Mouse (Mus musculus) lung, embryonic 16.5 days (tissue): ENCODE data around the gene Usf1. TPM values are rescaled to one million over a fixed set of nuclear protein-coding genes. Genes with fewer than 3 reads are reported as not detected.

Experiments used
- ATAC-seq: fragments of 200-750 bp; cut with Nextera tagmentation; 2 replicates; pipeline ENCODE4 v1.8.0; 2017; ENCODE audit warnings: low read depth, mild to moderate bottlenecking, moderate library complexity
- H3K27ac ChIP-seq: fragments of 300-500 bp; sonication (generic); 2 replicates; pipeline ENCODE4 v1.5.1; 2014; ENCODE audit warnings: mild to moderate bottlenecking, control low read depth, low read length
- H3K27me3 ChIP-seq: fragments of 300-500 bp; sonication (generic); 2 replicates; pipeline ENCODE4 v1.6.1; 2014; ENCODE audit warnings: low read depth, low read length, mixed read lengths; ENCODE audit not compliant: control insufficient read depth, insufficient read depth
- H3K36me3 ChIP-seq: fragments of 300-500 bp; sonication (generic); 2 replicates; pipeline ENCODE4 v1.6.1; 2014; ENCODE audit warnings: low read length; ENCODE audit not compliant: control insufficient read depth, insufficient read depth
- H3K4me1 ChIP-seq: fragments of 300-500 bp; sonication (generic); replicated peaks from 2 replicates; pipeline ENCODE4 v1.6.1; 2014; ENCODE audit warnings: low read length, mixed read lengths; ENCODE audit not compliant: control insufficient read depth, insufficient read depth
- H3K4me2 ChIP-seq: fragments of 300-500 bp; sonication (generic); 2 replicates; pipeline ENCODE4 v1.6.1; 2014; ENCODE audit warnings: low read depth, low read length, control low read depth
- H3K4me3 ChIP-seq: fragments of 300-500 bp; sonication (generic); 2 replicates; pipeline ENCODE4 v1.5.1; 2014; ENCODE audit warnings: mild to moderate bottlenecking, low read length, control low read depth
- H3K9ac ChIP-seq: fragments of 300-500 bp; sonication (generic); 2 replicates; pipeline ENCODE4 v1.6.1; 2014; ENCODE audit warnings: low read length, control low read depth
- H3K9me3 ChIP-seq: fragments of 300-500 bp; sonication (generic); 2 replicates; pipeline ENCODE4 v1.6.1; 2016; ENCODE audit warnings: low read length; ENCODE audit not compliant: control insufficient read depth
- WGBS: fragments of 180-500 bp; shearing (Covaris S2); extraction: QIAGEN DNeasy Blood & Tissue Kit; methylation state at CpG from one replicate; pipeline ENCODE4 v1.1.7; 2014; 5-methylcytosine and 5-hydroxymethylcytosine counted together
- polyA plus RNA-seq: library from polyadenylated mRNA; unstranded; fragments of >200 nt; fragmentation: Nextera tagmentation; extraction: Ambion mirVana; gene quantifications from 2 replicates; pipeline ENCODE4 v1.2.1, GENCODE M21; 2015

Gene Usf1
- polyA plus RNA-seq, 1 experiment from 2014 or later = 81.7 TPM

GRCm38 (mm10) chr1:171410231-171410630, 882 bp upstream of the Usf1 start:
- Histone ChIP-seq H3K4me2 (no peak overlapping the region), H3K9me3 (no peaks in the 10 kb centered on the region), H3K36me3 (no peaks in the 10 kb centered on the region), H3K9ac (no peak overlapping the region), H3K27me3 (no peaks in the 10 kb centered on the region), H3K4me3 (no peak overlapping the region), H3K4me1 (peaks cover 11% of the 10 kb centered on the region), H3K27ac (no peak overlapping the region)
- 86% methylated on average over 1 of the region's 1 CpGs for WGBS
- ATAC-seq = no peak

GRCm38 (mm10) chr1:171411492-171411941, 404 bp downstream of the Usf1 start:
- under 1% methylated on average over 27 of the region's 39 CpGs for WGBS
- peak; percentile 78 for ATAC-seq
- H3K4me2 ChIP-seq = peak overlapping the region; percentile 60
- H3K27me3 ChIP-seq = no peaks in the 10 kb centered on the region
- no peaks in the 10 kb centered on the region for H3K9me3 ChIP-seq
- H3K4me1 ChIP-seq = peaks cover 11% of the 10 kb centered on the region
- H3K36me3 ChIP-seq = peaks cover 7% of the 10 kb centered on the region
- H3K27ac ChIP-seq = peak overlapping the region; percentile 93
- peak overlapping the region; percentile 88 for H3K9ac ChIP-seq
- peak overlapping the region; percentile 67 for H3K4me3 ChIP-seq

- Histone ChIP-seq H3K4me2 (peak overlapping the region; percentile 60), H3K9me3 (no peaks in the 10 kb centered on the region), H3K27me3 (no peaks in the 10 kb centered on the region), H3K4me3 (peak overlapping the region; percentile 67), H3K27ac (peak overlapping the region; percentile 93), H3K36me3 (peaks cover 11% of the 10 kb centered on the region), H3K9ac (peak overlapping the region; percentile 88), H3K4me1 (peaks cover 11% of the 10 kb centered on the region)
- under 1% methylated on average over 20 of the region's 20 CpGs for WGBS
- ATAC-seq = peak; percentile 12; the same call in 1 of the 2 replicates
These were observed 908 bp downstream of the Usf1 start for GRCm38 (mm10) chr1:171412001-171412441.

GRCm38 (mm10) chr1:171412446-171412845, 1.3 kb downstream of the Usf1 start:
- ATAC-seq = no peak

DNA sequence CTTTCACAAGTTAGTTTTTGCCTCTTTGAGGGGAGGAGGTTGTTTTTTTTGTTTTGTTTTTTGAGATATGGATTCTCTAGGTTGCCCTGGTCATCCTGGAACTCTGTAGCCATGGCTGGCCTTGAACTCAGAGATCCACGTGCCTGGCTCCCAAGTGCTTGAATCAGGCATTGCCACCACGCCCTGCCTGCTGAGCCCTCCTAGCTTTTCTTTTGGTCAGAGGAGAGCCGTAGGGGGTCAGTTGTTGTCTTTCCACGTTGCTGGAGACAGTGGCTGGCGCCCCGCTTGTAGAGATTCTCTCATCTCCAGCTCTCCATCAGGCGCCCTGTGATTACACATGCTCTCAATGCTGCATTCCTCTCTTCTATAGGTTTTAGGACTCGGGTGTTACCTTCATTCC, 2.5 kb downstream of the Usf1 start:
- Histone ChIP-seq H3K9ac (no peak overlapping the region), H3K27ac (no peak overlapping the region), H3K4me3 (no peak overlapping the region), H3K9me3 (no peaks in the 10 kb centered on the region), H3K4me1 (peaks cover 11% of the 10 kb centered on the region), H3K4me2 (no peak overlapping the region), H3K27me3 (no peaks in the 10 kb centered on the region), H3K36me3 (peaks cover 17% of the 10 kb centered on the region)
- 72% methylated on average over 8 of the region's 8 CpGs for WGBS
- ATAC-seq = no peak

More at GRCm38 (mm10) chr1:171412446-171412845, 1.3 kb downstream of the Usf1 start:
- peaks cover 14% of the 10 kb centered on the region for H3K36me3 ChIP-seq
- peak overlapping the region; percentile 67 for H3K4me3 ChIP-seq
- H3K4me2 ChIP-seq = peak overlapping the region; percentile 60
- peaks cover 11% of the 10 kb centered on the region for H3K4me1 ChIP-seq
- 51% methylated on average over 3 of the region's 3 CpGs for WGBS
- H3K9me3 ChIP-seq = no peaks in the 10 kb centered on the region
- peak overlapping the region; percentile 88 for H3K9ac ChIP-seq
- H3K27me3 ChIP-seq = no peaks in the 10 kb centered on the region
- peak overlapping the region; percentile 93; the same call in 1 of the 2 replicates for H3K27ac ChIP-seq

DNA sequence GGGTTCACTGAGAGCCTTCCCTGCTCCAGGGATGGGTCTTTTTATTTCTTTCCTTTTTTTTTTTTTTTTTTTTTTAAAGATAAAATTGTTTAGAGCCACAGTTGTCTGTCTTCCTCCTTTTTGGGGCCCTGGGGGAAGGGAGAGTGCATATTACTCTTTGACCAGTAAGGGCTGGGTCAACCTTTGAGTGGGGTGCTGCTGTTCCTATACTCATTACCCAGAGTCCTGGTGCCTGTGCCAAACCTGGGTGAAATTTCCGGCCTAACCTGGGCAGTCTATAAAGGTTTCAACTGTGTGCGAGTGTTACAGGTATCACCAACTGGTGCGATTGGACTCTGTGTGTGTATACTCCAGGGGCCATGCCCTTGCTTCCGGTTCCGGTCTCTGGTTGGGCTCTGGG, 7.5 kb downstream of the Usf1 start, which contains the start of gene Tstd1:
Gene Tstd1 (plus strand): TSS at position 213 of the 400 bp plus-strand sequence.
- H3K4me2 ChIP-seq = no peak within 1 kb of the TSS
- 72% methylated on average over 5 of the region's 5 CpGs for WGBS
- peaks cover 22% of the 10 kb centered on the region for H3K36me3 ChIP-seq
- H3K9ac ChIP-seq = no peak within 1 kb of the TSS
- no peak within 1 kb of the TSS for H3K4me3 ChIP-seq
- no peaks in the 10 kb centered on the region for H3K9me3 ChIP-seq
- ATAC-seq = no peak
- no peaks in the 10 kb centered on the region for H3K27me3 ChIP-seq
- peak within 1 kb of the TSS; percentile 64 for H3K27ac ChIP-seq
- peaks cover 10% of the 10 kb centered on the region for H3K4me1 ChIP-seq

- H3K4me1 ChIP-seq = peaks cover 10% of the 10 kb centered on the region
- no peak overlapping the region for H3K4me2 ChIP-seq
- peaks cover 22% of the 10 kb centered on the region for H3K36me3 ChIP-seq
- peak overlapping the region; percentile 64 for H3K27ac ChIP-seq
- no peaks in the 10 kb centered on the region for H3K9me3 ChIP-seq
- H3K9ac ChIP-seq = no peak overlapping the region
- ATAC-seq = peak; percentile 72
- no peaks in the 10 kb centered on the region for H3K27me3 ChIP-seq
- 49% methylated on average over 12 of the region's 12 CpGs for WGBS
- H3K4me3 ChIP-seq = no peak overlapping the region
These were observed 8.3 kb downstream of the Usf1 start for GRCm38 (mm10) chr1:171419291-171419882.

DNA sequence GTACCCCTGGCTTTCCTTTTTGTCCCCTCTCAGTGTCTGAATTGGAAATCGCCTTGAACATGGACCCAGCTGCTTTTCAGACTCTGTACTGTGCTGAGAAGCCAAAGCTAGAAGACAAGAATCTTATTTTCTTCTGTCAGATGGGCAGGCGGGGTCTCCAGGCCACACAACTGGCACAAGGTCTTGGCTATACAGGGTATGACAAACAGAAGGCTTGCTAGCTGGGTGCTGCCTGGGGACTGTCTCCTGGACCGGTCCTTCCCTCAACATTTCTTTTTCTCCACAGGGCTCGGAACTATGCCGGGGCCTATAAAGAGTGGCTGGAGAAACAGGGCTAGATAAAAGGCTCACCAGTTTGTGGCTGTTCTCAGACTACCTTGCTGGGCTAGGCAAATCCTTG, 8.8 kb downstream of the Usf1 start:
- no peaks in the 10 kb centered on the region for H3K27me3 ChIP-seq
- peaks cover 22% of the 10 kb centered on the region for H3K36me3 ChIP-seq
- H3K4me3 ChIP-seq = no peak overlapping the region
- H3K27ac ChIP-seq = peak overlapping the region; percentile 10
- H3K9ac ChIP-seq = no peak overlapping the region
- WGBS = 68% methylated on average over 5 of the region's 5 CpGs
- H3K9me3 ChIP-seq = no peaks in the 10 kb centered on the region
- no peak overlapping the region for H3K4me2 ChIP-seq
- ATAC-seq = no peak
- peaks cover 10% of the 10 kb centered on the region for H3K4me1 ChIP-seq

- Histone ChIP-seq H3K9me3 (no peaks in the 10 kb centered on the region), H3K27me3 (no peaks in the 10 kb centered on the region), H3K27ac (0 out of 2 replicates have a peak overlapping the region, but pooled peaks have one; percentile 7), H3K36me3 (peaks cover 9% of the 10 kb centered on the region; the same call in 1 of the 2 replicates), H3K4me2 (no peak overlapping the region), H3K4me3 (no peak overlapping the region), H3K9ac (no peak overlapping the region), H3K4me1 (peaks cover 14% of the 10 kb centered on the region)
- 0 out of 2 replicates have a peak, but pooled peaks have one; percentile 29 for ATAC-seq
- WGBS = 67% methylated on average over 8 of the region's 8 CpGs
These were observed 11.5 kb downstream of the Usf1 start for GRCm38 (mm10) chr1:171422504-171423095.
